Mouse (Mus musculus) brain, embryonic 14.5 days (tissue): ENCODE measurements around the gene Tmc2.

Experiments used
- CTCF ChIP-seq: fragments of 200-500 bp; IDR thresholded peaks from 2 replicates; pipeline ENCODE4 v1.5.1; 2012; ENCODE audit warnings: inconsistent platforms, mild to moderate bottlenecking, moderate library complexity, borderline replicate concordance; ENCODE audit not compliant: insufficient read depth, insufficient read length; ENCODE audit errors: extremely low read depth
- POLR2A ChIP-seq: fragments of 200-500 bp; IDR thresholded peaks from 2 replicates; pipeline ENCODE4 v1.6.1; 2012; ENCODE audit warnings: mild to moderate bottlenecking, inconsistent platforms, borderline replicate concordance; ENCODE audit not compliant: poor library complexity, insufficient read depth, insufficient read length, severe bottlenecking; ENCODE audit errors: extremely low read depth

GRCm38 (mm10) chr2:130273732-130274131 is 78.7 kb downstream of the Tmc2 start:
- TF ChIP-seq CTCF (no peak), POLR2A (no peak)
